Mouse (Mus musculus) intestine, postnatal 0 days (tissue): ENCODE measurements around the gene Pou2f1. TPM values are rescaled to one million over a fixed set of nuclear protein-coding genes. Genes with fewer than 3 reads are reported as not detected.

Experiments
- ATAC-seq: fragments of 200-750 bp; cut with Nextera tagmentation; 2 replicates; pipeline ENCODE4 v1.8.0; 2017; ENCODE audit warnings: mild to moderate bottlenecking, moderate TSS enrichment, moderate library complexity
- H3K27ac ChIP-seq: fragments of 300-500 bp; sonication (generic); 2 replicates; pipeline ENCODE4 v1.5.1; 2014; ENCODE audit warnings: mild to moderate bottlenecking, low read depth, low read length, moderate library complexity
- H3K27me3 ChIP-seq: fragments of 300-500 bp; sonication (generic); replicated peaks from 2 replicates; pipeline ENCODE4 v1.6.1; 2014; ENCODE audit warnings: low read length, mixed read lengths; ENCODE audit not compliant: control insufficient read depth, insufficient read depth
- H3K36me3 ChIP-seq: fragments of 300-500 bp; sonication (generic); 2 replicates; pipeline ENCODE4 v1.6.1; 2014; ENCODE audit warnings: mild to moderate bottlenecking, moderate library complexity; ENCODE audit not compliant: control insufficient read depth, insufficient read depth
- H3K4me1 ChIP-seq: fragments of 300-500 bp; sonication (generic); replicated peaks from 2 replicates; pipeline ENCODE4 v1.6.1; 2014; ENCODE audit warnings: antibody characterized with exemption, low read length, mixed read lengths; ENCODE audit not compliant: control insufficient read depth, insufficient read depth
- H3K4me2 ChIP-seq: fragments of 300-500 bp; sonication (generic); replicated peaks from 2 replicates; pipeline ENCODE4 v1.6.1; 2014; ENCODE audit warnings: low read depth, mild to moderate bottlenecking, moderate library complexity
- H3K4me3 ChIP-seq: fragments of 300-500 bp; sonication (generic); 2 replicates; pipeline ENCODE4 v1.5.1; 2014; ENCODE audit warnings: low read depth, low read length
- H3K9ac ChIP-seq: fragments of 300-500 bp; sonication (generic); 2 replicates; pipeline ENCODE4 v1.6.1; 2014; ENCODE audit warnings: mild to moderate bottlenecking, low read depth, low read length
- H3K9me3 ChIP-seq: fragments of 300-500 bp; sonication (generic); 2 replicates; pipeline ENCODE4 v1.6.1; 2016; ENCODE audit warnings: mixed run types; ENCODE audit not compliant: control insufficient read depth
- CTCF ChIP-seq: sonication (generic); IDR thresholded peaks from 2 replicates; pipeline ENCODE4 v1.5.1; 2016; ENCODE audit warnings: low read depth, mild to moderate bottlenecking, control low read depth, antibody characterized with exemption, moderate library complexity
- WGBS: fragments of 180-500 bp; shearing (Covaris S2); extraction: QIAGEN DNeasy Blood & Tissue Kit; methylation state at CpG from one replicate; pipeline ENCODE4 v1.1.7; 2014; 5-methylcytosine and 5-hydroxymethylcytosine counted together
- polyA plus RNA-seq: library from polyadenylated mRNA; unstranded; fragments of >200 nt; fragmentation: Nextera tagmentation; extraction: Ambion mirVana; gene quantifications from 2 replicates; pipeline ENCODE4 v1.2.1, GENCODE M21; 2015

Pou2f1 gene
- polyA plus RNA-seq, 1 experiment from 2014 or later, result 6.1 TPM

DNA sequence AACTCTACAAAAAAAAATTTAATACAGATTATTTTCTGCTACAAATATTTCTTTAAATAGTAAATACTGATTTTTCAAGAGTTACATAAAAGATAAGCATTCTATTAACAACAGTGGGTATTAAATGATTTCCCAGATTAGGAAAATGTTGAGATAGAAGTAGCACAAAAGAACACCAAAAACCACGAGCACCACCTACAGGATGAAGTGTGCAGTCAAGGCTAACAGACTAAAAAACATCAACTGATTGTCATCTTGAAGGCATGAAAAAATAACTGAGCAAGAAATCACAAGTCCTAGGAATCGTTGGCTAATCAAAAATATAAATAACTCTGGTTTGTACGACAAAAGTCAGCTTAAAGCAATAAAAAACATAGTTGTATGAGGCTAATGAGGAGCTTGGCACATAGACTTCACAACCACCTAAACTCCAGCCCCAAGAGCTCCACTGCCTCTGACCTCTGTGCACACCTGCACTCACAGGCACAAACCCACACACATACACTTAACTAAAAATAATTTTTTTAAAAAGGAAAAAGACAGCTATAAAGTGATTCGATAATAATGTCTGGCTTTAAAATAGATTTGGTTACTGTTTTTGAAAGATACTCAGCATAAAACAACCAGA, 35.3 kb downstream of the Pou2f1 start:
- Histone ChIP-seq H3K4me3 (no peak overlapping the region), H3K36me3 (no peaks in the 10 kb centered on the region), H3K4me2 (no peak overlapping the region), H3K9me3 (no peaks in the 10 kb centered on the region), H3K4me1 (no peaks in the 10 kb centered on the region), H3K9ac (no peak overlapping the region), H3K27me3 (no peaks in the 10 kb centered on the region), H3K27ac (no peak overlapping the region)
- ATAC-seq, result no peak
- WGBS, result 43% methylated on average over 4 of the region's 4 CpGs
- peak; percentile 81 for TF ChIP-seq CTCF

DNA sequence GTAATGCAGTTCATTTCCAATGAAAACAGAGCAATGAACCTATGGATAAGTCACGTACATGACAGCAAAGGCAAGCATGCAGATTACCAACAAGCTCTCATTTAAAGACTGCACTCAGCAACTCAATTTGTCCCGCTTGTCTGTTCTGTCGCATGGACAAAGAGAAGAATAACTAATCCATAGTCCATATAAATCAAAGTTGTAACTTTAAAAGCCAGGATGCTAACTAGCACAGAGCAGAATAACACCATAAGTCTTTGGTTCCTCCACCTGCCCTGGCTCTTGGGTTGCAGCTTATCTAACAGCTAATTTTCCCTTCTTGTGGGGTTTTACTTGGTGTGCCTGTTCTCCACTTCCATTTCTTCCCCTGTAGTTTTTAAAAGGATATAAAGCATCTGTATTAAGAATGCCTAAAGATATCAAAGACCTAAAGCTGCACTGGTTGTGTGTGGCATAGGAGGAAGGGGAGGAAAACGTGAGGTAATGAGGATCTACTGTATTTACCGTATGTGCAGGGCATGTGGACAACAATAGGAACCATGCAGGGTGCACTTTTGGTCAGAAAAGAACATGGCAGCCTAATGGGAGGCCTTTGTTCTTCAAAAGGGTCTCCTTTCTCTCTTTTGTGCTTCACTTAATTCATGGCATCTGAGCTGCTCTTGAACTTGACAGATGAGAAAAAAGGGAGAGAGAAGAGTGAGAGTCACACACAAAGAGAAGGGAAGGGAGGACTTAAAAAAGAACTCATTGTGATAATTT, 36.1 kb downstream of the Pou2f1 start:
- no peaks in the 10 kb centered on the region for H3K9me3 ChIP-seq
- H3K4me3 ChIP-seq, result no peak overlapping the region
- no peak overlapping the region for H3K4me2 ChIP-seq
- H3K36me3 ChIP-seq, result no peaks in the 10 kb centered on the region
- no peaks in the 10 kb centered on the region for H3K4me1 ChIP-seq
- 85% methylated on average over 5 of the region's 5 CpGs for WGBS
- no peak for TF ChIP-seq CTCF
- no peak for ATAC-seq
- H3K27me3 ChIP-seq, result no peaks in the 10 kb centered on the region
- no peak overlapping the region for H3K9ac ChIP-seq
- H3K27ac ChIP-seq, result no peak overlapping the region

- no peak overlapping the region for H3K4me3 ChIP-seq
- no peaks in the 10 kb centered on the region for H3K27me3 ChIP-seq
- no peak overlapping the region for H3K27ac ChIP-seq
- no peaks in the 10 kb centered on the region for H3K9me3 ChIP-seq
- H3K36me3 ChIP-seq, result no peaks in the 10 kb centered on the region
- ATAC-seq, result no peak
- TF ChIP-seq CTCF, result no peak
- H3K4me2 ChIP-seq, result no peak overlapping the region
- no peaks in the 10 kb centered on the region for H3K4me1 ChIP-seq
- WGBS, result 69% methylated on average over 6 of the region's 6 CpGs
- H3K9ac ChIP-seq, result no peak overlapping the region
Measured at GRCm38 (mm10) chr1:165961676-165962364, 40.7 kb downstream of the Pou2f1 start.

GRCm38 (mm10) chr1:165958159-165958558, 44.3 kb downstream of the Pou2f1 start:
- TF ChIP-seq CTCF, result no peak
- H3K4me1 ChIP-seq, result no peaks in the 10 kb centered on the region
- no peak for ATAC-seq
- no peak overlapping the region for H3K9ac ChIP-seq
- no peak overlapping the region for H3K4me2 ChIP-seq
- no peak overlapping the region for H3K27ac ChIP-seq
- no peaks in the 10 kb centered on the region for H3K36me3 ChIP-seq
- no peaks in the 10 kb centered on the region for H3K27me3 ChIP-seq
- no peak overlapping the region for H3K4me3 ChIP-seq
- no peaks in the 10 kb centered on the region for H3K9me3 ChIP-seq

DNA sequence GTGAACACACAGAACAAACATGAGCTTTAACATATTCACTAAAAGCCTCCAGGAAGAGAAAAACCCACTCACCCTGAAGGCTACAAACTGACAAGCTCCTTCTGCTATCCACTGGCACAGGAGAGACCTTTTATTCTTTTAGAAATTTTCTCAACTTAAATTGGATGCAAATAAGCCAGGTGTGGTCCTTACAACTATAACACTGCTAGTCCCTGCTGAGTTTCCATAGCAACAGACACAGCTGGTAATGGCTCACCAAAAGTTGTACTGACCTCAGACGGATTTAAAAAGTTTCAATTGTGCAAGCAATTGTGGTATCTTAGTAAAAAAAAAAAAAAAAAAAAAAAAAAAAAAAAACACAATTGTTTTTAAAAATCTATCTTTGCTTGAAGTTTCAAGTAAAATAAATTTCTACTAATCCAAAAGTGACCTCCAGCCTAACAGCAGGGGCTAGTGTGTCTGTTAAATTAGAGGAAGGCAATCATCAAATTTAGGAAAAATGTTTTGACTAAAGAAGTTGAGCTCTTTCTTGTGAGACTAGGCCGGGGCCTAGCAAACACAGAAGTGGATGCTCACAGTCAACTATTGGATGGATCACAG, 54.2 kb downstream of the Pou2f1 start:
- no peak for TF ChIP-seq CTCF
- H3K4me1 ChIP-seq, result no peaks in the 10 kb centered on the region
- H3K9me3 ChIP-seq, result no peaks in the 10 kb centered on the region
- no peak overlapping the region for H3K9ac ChIP-seq
- H3K27ac ChIP-seq, result no peak overlapping the region
- no peak for ATAC-seq
- H3K36me3 ChIP-seq, result no peaks in the 10 kb centered on the region
- WGBS, result 84% methylated on average over 2 of the region's 2 CpGs
- H3K4me3 ChIP-seq, result no peak overlapping the region
- H3K27me3 ChIP-seq, result no peaks in the 10 kb centered on the region
- H3K4me2 ChIP-seq, result no peak overlapping the region

GRCm38 (mm10) chr1:165943270-165943669, 59.2 kb downstream of the Pou2f1 start:
- H3K9ac ChIP-seq, result no peak overlapping the region
- no peaks in the 10 kb centered on the region for H3K4me1 ChIP-seq
- 90% methylated on average over 1 of the region's 1 CpGs for WGBS
- TF ChIP-seq CTCF, result no peak
- no peaks in the 10 kb centered on the region for H3K36me3 ChIP-seq
- no peaks in the 10 kb centered on the region for H3K27me3 ChIP-seq
- H3K4me3 ChIP-seq, result no peak overlapping the region
- H3K9me3 ChIP-seq, result no peaks in the 10 kb centered on the region
- H3K4me2 ChIP-seq, result no peak overlapping the region
- H3K27ac ChIP-seq, result no peak overlapping the region
- no peak for ATAC-seq
